In genomic region chr17:6477026-6477425, GRCm38 (mm10) we compare ENCODE assay signal across 1 mouse cellular context.
TF ChIP-seq lines count a peak whose summit lies in the region.

No protein-coding gene starts in this region.

TF ChIP-seq in MEL, 35 proteins besides CTCF, POLR2A, EP300 and RAD21 (continued from another document):
- peak; percentile 59 for TF ChIP-seq HCFC1 (IDR thresholded peaks at IDR 0.05; ENCODE audit: low read depth, low read length)
